In the genomic region with DNA sequence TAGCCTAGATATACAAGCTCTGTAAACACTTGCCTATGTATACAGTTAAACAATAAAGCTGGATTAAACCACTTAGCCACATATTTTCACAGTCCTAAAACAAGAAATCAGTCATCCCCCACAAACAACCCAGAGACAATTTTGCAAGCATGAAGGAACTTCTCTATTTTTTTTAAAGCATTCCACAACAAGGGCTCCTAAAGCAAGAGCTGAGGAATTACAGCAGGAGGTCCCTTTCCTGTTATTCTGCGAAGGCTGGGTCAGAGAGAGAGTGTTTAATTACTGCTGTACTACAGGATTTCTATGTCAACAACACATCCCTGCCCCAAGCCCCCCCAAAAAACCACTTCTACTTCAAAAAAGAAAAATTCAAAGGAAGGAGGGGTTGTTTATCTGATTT, we compare ENCODE assay signal across 8 mouse cellular contexts. TPM values are rescaled to one million over a fixed set of nuclear protein-coding genes. Genes with fewer than 3 reads are reported as not detected.
DNase-seq lines count a peak whose midpoint lies in the region; ATAC-seq and TF ChIP-seq lines count a peak whose summit lies in the region.
"Had no signal": no experiment of that assay in that cellular context is flagged by ENCODE, and none has a peak within 500 bp of the region (broad histone marks: within the 10 kb centered on the region; RNA-seq: fewer than 3 reads in every experiment).

No protein-coding gene starts in this region.

- 0% methylated on average over 1 of the region's 1 CpGs for WGBS in forebrain, postnatal 0 days
- 11% methylated on average over 1 of the region's 1 CpGs for WGBS in liver, embryonic 16.5 days (ENCODE audit: insufficient replicate concordance)

- H3K4me3 ChIP-seq in C2C12 (ENCODE audit: insufficient read depth, poor library complexity, severe bottlenecking) = peak overlapping the region; percentile 83
- peak overlapping the region; percentile 96 for H3K4me3 ChIP-seq in forebrain, postnatal 0 days (ENCODE audit: low read depth, low read length)
- H3K4me3 ChIP-seq in liver, embryonic 16.5 days (ENCODE audit: low read depth, low read length) = peak overlapping the region; percentile 98

- peaks cover 8% of the 10 kb centered on the region for H3K36me3 ChIP-seq in C2C12 (ENCODE audit: control insufficient read depth, insufficient read depth)
- no peaks in the 10 kb centered on the region for H3K36me3 ChIP-seq in forebrain, postnatal 0 days (ENCODE audit: insufficient read depth)
- peaks cover 6% of the 10 kb centered on the region for H3K36me3 ChIP-seq in liver, embryonic 16.5 days (ENCODE audit: control insufficient read depth, insufficient read depth)

- no peak for TF ChIP-seq CTCF in C2C12 (IDR thresholded peaks at IDR 0.05; ENCODE audit: control insufficient read depth, insufficient read depth, insufficient read length)
- no peak for TF ChIP-seq CTCF in forebrain, postnatal 0 days (IDR thresholded peaks at IDR 0.05; ENCODE audit: low read depth)

- peak overlapping the region; percentile 85 for H3K4me2 ChIP-seq in forebrain, postnatal 0 days (ENCODE audit: low read depth)
- peak overlapping the region; percentile 97 for H3K4me2 ChIP-seq in liver, embryonic 16.5 days (ENCODE audit: low read depth, low read length)

- H3ac ChIP-seq in C2C12 (ENCODE audit: control insufficient read depth, insufficient read length, low read depth) = peak overlapping the region; percentile 9

- peak; percentile 8 for DNase-seq in 416B (ENCODE audit: low read depth)
- no peak for DNase-seq in forebrain, postnatal 0 days
- DNase-seq in gastrocnemius, postnatal 25 days = no peak
- DNase-seq in left cerebral cortex, adult 11 months (ENCODE audit: low spot score) = no peak
- DNase-seq: cerebellum, adult 11-12 months had no signal

- H3K9ac ChIP-seq in forebrain, postnatal 0 days = peak overlapping the region; percentile 95
- peak overlapping the region; percentile 96 for H3K9ac ChIP-seq in liver, embryonic 16.5 days (ENCODE audit: low read depth, low read length)

- H3K27me3 ChIP-seq in C2C12 (ENCODE audit: control insufficient read depth, insufficient read depth, insufficient read length) = no peaks in the 10 kb centered on the region
- no peaks in the 10 kb centered on the region for H3K27me3 ChIP-seq in forebrain, postnatal 0 days (ENCODE audit: insufficient read depth, low read length)
- no peaks in the 10 kb centered on the region for H3K27me3 ChIP-seq in liver, embryonic 16.5 days (ENCODE audit: control insufficient read depth, insufficient read depth, low read depth, low read length)

- H3K79me3 ChIP-seq in C2C12 (ENCODE audit: low read depth) = peaks cover 59% of the 10 kb centered on the region

- no peaks in the 10 kb centered on the region for H3K9me3 ChIP-seq in forebrain, postnatal 0 days (ENCODE audit: low read length)
- H3K9me3 ChIP-seq in liver, embryonic 16.5 days (replicated peaks; ENCODE audit: control insufficient read depth, low read length) = no peaks in the 10 kb centered on the region

- peaks cover 19% of the 10 kb centered on the region; the same call in 1 of the 2 replicates for H3K4me1 ChIP-seq in forebrain, postnatal 0 days (ENCODE audit: insufficient read depth)
- H3K4me1 ChIP-seq in liver, embryonic 16.5 days (ENCODE audit: control insufficient read depth, low read depth, low read length) = peaks cover 35% of the 10 kb centered on the region

- H3K79me2 ChIP-seq in C2C12 (ENCODE audit: control insufficient read depth, insufficient read depth) = peaks cover 65% of the 10 kb centered on the region

- no peak for ATAC-seq in forebrain, postnatal 0 days
- no peak for ATAC-seq in liver, embryonic 16.5 days (ENCODE audit: low read depth)
- ATAC-seq in frontal cortex, adult (ENCODE audit: low TSS enrichment) = no peak

- no peak overlapping the region; the same call in 1 of the 2 replicates for H3K27ac ChIP-seq in forebrain, postnatal 0 days (ENCODE audit: low read depth, low read length)
- peak overlapping the region; percentile 99 for H3K27ac ChIP-seq in liver, embryonic 16.5 days (ENCODE audit: low read length)

TF ChIP-seq in C2C12, 6 proteins besides CTCF, POLR2A, EP300 and RAD21:
- TF ChIP-seq USF1 (IDR thresholded peaks at IDR 0.05; ENCODE audit: low read depth) (no peak), MYOD1 (IDR thresholded peaks at IDR 0.05; ENCODE audit: control insufficient read depth, insufficient read length, low read depth) (no peak), FOSL1 (IDR thresholded peaks at IDR 0.05; ENCODE audit: insufficient read depth, low read length, poor library complexity, severe bottlenecking) (no peak), MYOG (IDR thresholded peaks at IDR 0.05; ENCODE audit: control insufficient read depth, extremely low read depth, insufficient read length) (no peak), MAX (IDR thresholded peaks at IDR 0.05) (no peak), CEBPB (IDR thresholded peaks at IDR 0.05; ENCODE audit: low read depth) (no peak)

RNA-seq across cellular contexts. Expression of a gene that starts 1.6 kb away (rescaled TPM):
- polyA plus RNA-seq in C2C12 (2012; fragmentation: generic; extraction: Trizol) = 7.4 TPM
- total RNA-seq in forebrain, postnatal 0 days (2014; rRNA removed) = 120 and 135 TPM in 2 replicates
- polyA plus RNA-seq in forebrain, postnatal 0 days (2015; fragmentation: Nextera tagmentation; extraction: Ambion mirVana) = 16.1 and 20.1 TPM in 2 replicates
- polyA plus RNA-seq in liver, embryonic 16.5 days (2015; fragmentation: Nextera tagmentation; extraction: Ambion mirVana) = 5.1 and 5.8 TPM in 2 replicates
- 10 to 100 TPM; 10.9 to 11.5 TPM for total RNA-seq in gastrocnemius, postnatal 25 days (2021)
